Mouse (Mus musculus) kidney, postnatal 10 days (tissue): ENCODE measurements around the gene Ago4.

Source experiments
- DNase-seq: peaks from one replicate; pipeline ENCODE4 v3.0.0; 2021; ENCODE audit warnings: mixed read lengths

Ago4 gene

GRCm38 (mm10) chr4:126512308-126513066, 20.8 kb downstream of the Ago4 start:
- no peak for DNase-seq

- no peak for DNase-seq
Measured at GRCm38 (mm10) chr4:126511013-126511412, 22.3 kb downstream of the Ago4 start.

- no peak for DNase-seq
Measured at GRCm38 (mm10) chr4:126509072-126509471, 24.2 kb downstream of the Ago4 start.

GRCm38 (mm10) chr4:126508110-126508899, 25.0 kb downstream of the Ago4 start:
- no peak for DNase-seq

- DNase-seq: no peak
Measured at GRCm38 (mm10) chr4:126502977-126503309, 30.3 kb downstream of the Ago4 start.

GRCm38 (mm10) chr4:126502141-126502976, 30.9 kb downstream of the Ago4 start:
- DNase-seq: peak; percentile 34

GRCm38 (mm10) chr4:126498601-126499000, 34.7 kb downstream of the Ago4 start:
- DNase-seq: no peak

GRCm38 (mm10) chr4:126496963-126497362, 36.3 kb downstream of the Ago4 start:
- no peak for DNase-seq

GRCm38 (mm10) chr4:126495942-126496790, 37.1 kb downstream of the Ago4 start:
- DNase-seq: no peak

- DNase-seq: peak; percentile 19
Measured at GRCm38 (mm10) chr4:126495453-126495852, 37.8 kb downstream of the Ago4 start.

- DNase-seq: no peak
Measured at GRCm38 (mm10) chr4:126493416-126493815, 39.9 kb downstream of the Ago4 start.

GRCm38 (mm10) chr4:126491977-126492376, 41.3 kb downstream of the Ago4 start:
- DNase-seq: no peak

GRCm38 (mm10) chr4:126490726-126491125, 42.5 kb downstream of the Ago4 start:
- DNase-seq: no peak

GRCm38 (mm10) chr4:126489811-126490210, 43.5 kb downstream of the Ago4 start:
- DNase-seq: no peak

GRCm38 (mm10) chr4:126486217-126486616, 47.1 kb downstream of the Ago4 start:
- no peak for DNase-seq

- no peak for DNase-seq
Measured at GRCm38 (mm10) chr4:126485065-126485464, 48.2 kb downstream of the Ago4 start.

GRCm38 (mm10) chr4:126483874-126484273, 49.4 kb downstream of the Ago4 start:
- DNase-seq: no peak

GRCm38 (mm10) chr4:126482951-126483350, 50.3 kb downstream of the Ago4 start:
- DNase-seq: no peak

- DNase-seq: no peak
Measured at GRCm38 (mm10) chr4:126481461-126481860, 51.8 kb downstream of the Ago4 start.

GRCm38 (mm10) chr4:126480288-126480687, 53.0 kb downstream of the Ago4 start:
- DNase-seq: no peak

- peak; percentile 40 for DNase-seq
Measured at GRCm38 (mm10) chr4:126473031-126473430, 60.2 kb downstream of the Ago4 start.

- DNase-seq: no peak
Measured at GRCm38 (mm10) chr4:126469334-126469733, 63.9 kb downstream of the Ago4 start.
